In the genomic region with DNA sequence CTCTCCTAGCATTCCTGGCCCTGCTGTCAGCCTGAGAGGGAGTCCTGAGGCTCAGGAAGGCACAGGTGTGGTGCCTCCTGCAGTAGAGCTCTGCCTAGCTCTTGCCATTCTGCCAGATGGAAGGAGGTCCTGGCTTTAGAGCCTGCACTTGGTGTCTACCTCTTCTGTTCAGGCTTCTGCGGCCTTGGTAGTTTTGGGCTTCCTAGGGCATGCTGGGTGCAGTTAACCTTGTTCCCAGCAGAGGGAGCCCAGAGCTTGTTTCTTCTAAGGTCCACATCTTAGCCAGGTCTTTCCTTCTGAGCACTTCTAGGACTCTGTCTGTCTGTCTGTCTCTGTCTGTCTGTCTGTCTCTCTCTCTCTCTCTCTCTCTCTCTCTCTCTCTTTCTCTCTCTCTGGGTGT, we compare ENCODE assay signal across 10 mouse cellular contexts. TPM values are rescaled to one million over a fixed set of nuclear protein-coding genes. Genes with fewer than 3 reads are reported as not detected.
DNase-seq lines count a peak whose midpoint lies in the region; ATAC-seq and TF ChIP-seq lines count a peak whose summit lies in the region.
"Had no signal": no experiment of that assay in that cellular context is flagged by ENCODE, and none has a peak within 500 bp of the region (broad histone marks: within the 10 kb centered on the region; RNA-seq: fewer than 3 reads in every experiment).

No protein-coding gene starts in this region.

- TF ChIP-seq POLR2A in cortical plate, adult 2 months (IDR thresholded peaks at IDR 0.05; ENCODE audit: extremely low read depth, insufficient read depth, low read length), result no peak
- TF ChIP-seq POLR2A in limb, embryonic 14.5 days (IDR thresholded peaks at IDR 0.05; ENCODE audit: borderline replicate concordance, extremely low read depth, insufficient read depth, insufficient read length), result no peak

- H3K36me3 ChIP-seq in limb, embryonic 14.5 days (ENCODE audit: control insufficient read depth, insufficient read depth, low read length), result peaks cover 86% of the 10 kb centered on the region

- no peak overlapping the region for H3K9ac ChIP-seq in limb, embryonic 14.5 days (ENCODE audit: low read depth, low read length, severe bottlenecking)
- H3K9ac ChIP-seq: heart, embryonic 15.5 days; stomach, embryonic 15.5 days had no signal

- ATAC-seq in limb, embryonic 14.5 days (ENCODE audit: low FRiP score, low read depth), result no peak

- DNase-seq in ovary, adult 18-20 months (ENCODE audit: low spot score), result peak; percentile 12
- DNase-seq in ovary, postnatal 10 days (ENCODE audit: low spot score), result no peak
- peak; percentile 74 for DNase-seq in adipocyte (ENCODE audit: low spot score)
- DNase-seq in hindlimb bud, embryonic 11.5 days (ENCODE audit: extremely low spot score, low read depth, low spot score), result peak; percentile 30
- DNase-seq in limb, embryonic 14.5 days (ENCODE audit: low spot score), result peak; percentile 57
- peak; percentile 53 for DNase-seq in ovary, postnatal 36 days (ENCODE audit: low spot score)
- peak; percentile 72 for DNase-seq in thymus, postnatal 4 days

- H3K9me3 ChIP-seq in limb, embryonic 14.5 days (ENCODE audit: control insufficient read depth, low read length), result no peaks in the 10 kb centered on the region
- H3K9me3 ChIP-seq: heart, embryonic 15.5 days; stomach, embryonic 15.5 days had no signal

- H3K4me2 ChIP-seq in limb, embryonic 14.5 days (replicated peaks; ENCODE audit: low read depth, low read length, severe bottlenecking), result no peak overlapping the region
- H3K4me2 ChIP-seq: heart, embryonic 15.5 days; stomach, embryonic 15.5 days had no signal

- H3K4me1 ChIP-seq in cortical plate, adult 2 months (ENCODE audit: control insufficient read depth, insufficient read depth, low read length), result no peaks in the 10 kb centered on the region
- H3K4me1 ChIP-seq in limb, embryonic 14.5 days (ENCODE audit: control insufficient read depth, insufficient read depth, low read length), result no peaks in the 10 kb centered on the region
- H3K4me1 ChIP-seq: heart, embryonic 15.5 days; stomach, embryonic 15.5 days had no signal

- no peaks in the 10 kb centered on the region for H3K27me3 ChIP-seq in limb, embryonic 14.5 days (ENCODE audit: control insufficient read depth, insufficient read depth, low read length)
- H3K27me3 ChIP-seq: heart, embryonic 15.5 days; stomach, embryonic 15.5 days had no signal

- peak; percentile 73 for TF ChIP-seq CTCF in cortical plate, adult 2 months (IDR thresholded peaks at IDR 0.05; ENCODE audit: extremely low read depth, insufficient read depth, low read length)

- no peak overlapping the region for H3K27ac ChIP-seq in cortical plate, adult 2 months (ENCODE audit: insufficient read depth, low read length)
- H3K27ac ChIP-seq in limb, embryonic 14.5 days (replicated peaks; ENCODE audit: low read depth, low read length), result no peak overlapping the region
- H3K27ac ChIP-seq: heart, embryonic 15.5 days; stomach, embryonic 15.5 days had no signal

- no peak overlapping the region for H3K4me3 ChIP-seq in cortical plate, adult 2 months (ENCODE audit: insufficient read depth, low read length)
- H3K4me3 ChIP-seq in limb, embryonic 14.5 days (replicated peaks; ENCODE audit: low read length), result no peak overlapping the region
- H3K4me3 ChIP-seq: heart, embryonic 15.5 days; stomach, embryonic 15.5 days had no signal

- 27% methylated on average over 1 of the region's 1 CpGs for WGBS in limb, embryonic 14.5 days

RNA-seq across cellular contexts. Expression of gene Thoc5, which starts 20.9 kb away (rescaled TPM):
- 46.4 and 48.1 TPM in 2 replicates for polyA plus RNA-seq in cortical plate, adult 2 months (2012; rRNA removed)
- 32.0 and 39.0 TPM in 2 replicates for polyA plus RNA-seq in limb, embryonic 14.5 days (2012; rRNA removed)
- polyA plus RNA-seq in limb, embryonic 14.5 days (2014; fragmentation: Nextera tagmentation; extraction: Ambion mirVana), result 34.0 and 36.5 TPM in 2 replicates

RNA-seq across cellular contexts. Expression of gene Nefh, which starts 31.8 kb away (rescaled TPM):
- polyA plus RNA-seq in cortical plate, adult 2 months (2012; rRNA removed), result 33.5 and 35.3 TPM in 2 replicates
- 0.14 and 0.23 TPM in 2 replicates for polyA plus RNA-seq in limb, embryonic 14.5 days (2012; rRNA removed)
- polyA plus RNA-seq in limb, embryonic 14.5 days (2014; fragmentation: Nextera tagmentation; extraction: Ambion mirVana), result 0.28 and 0.32 TPM in 2 replicates

RNA-seq across cellular contexts. Expression of gene Nipsnap1, which starts 42.3 kb away (rescaled TPM):
- 77.7 and 84.0 TPM in 2 replicates for polyA plus RNA-seq in cortical plate, adult 2 months (2012; rRNA removed)
- 34.7 and 38.0 TPM in 2 replicates for polyA plus RNA-seq in limb, embryonic 14.5 days (2012; rRNA removed)
- polyA plus RNA-seq in limb, embryonic 14.5 days (2014; fragmentation: Nextera tagmentation; extraction: Ambion mirVana), result 42.9 and 53.8 TPM in 2 replicates

Comparison
In these comparisons a context has a peak if more than half of its experiments do, and no peak if none do; other contexts are left out.
1. RNA of gene Nefh, which starts 31.8 kb away (polyA plus RNA-seq): 33.5 to 35.3 TPM in cortical plate, adult 2 months; 0.14 to 0.32 TPM in limb, embryonic 14.5 days; every median in the first group is over 10 times any median in the second.